Mouse (Mus musculus): ENCODE measurements around the gene Nat8f6.
"Not testable (repeated sequence)": the region's sequence is repeated elsewhere in the genome, so short reads cannot be mapped to it uniquely, and the experiment has no call there.

DNA sequence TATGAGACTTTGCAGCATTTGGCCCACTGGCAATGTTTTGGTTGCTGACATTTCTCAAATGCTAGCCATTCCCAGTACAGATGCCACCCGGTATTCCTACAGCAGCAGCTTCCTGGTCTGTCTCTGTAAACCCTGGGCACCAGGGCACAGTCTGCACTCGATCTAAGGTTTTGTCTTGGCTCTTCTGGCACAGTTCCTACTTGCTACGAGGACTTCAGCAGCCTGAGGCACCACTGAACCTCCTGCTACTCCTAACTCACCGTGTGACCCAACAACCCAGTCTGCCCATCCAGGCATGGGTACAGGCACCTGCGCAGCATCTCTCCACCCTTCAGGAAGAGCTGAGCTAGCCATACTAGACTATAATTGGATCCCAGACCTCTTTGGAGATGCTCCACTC is 15.3 kb upstream of the Nat8f6 start:
- TF ChIP-seq CTCF, EP300 (IDR thresholded peaks at IDR 0.05; ENCODE audit: low read depth): not testable (repeated sequence)

Measured in liver, postnatal 0 days (tissue).